Mouse (Mus musculus): ENCODE measurements around the gene Hmmr.
"Not testable (repeated sequence)": the region's sequence is repeated elsewhere in the genome, so short reads cannot be mapped to it uniquely, and the experiment has no call there.

Gene Hmmr

GRCm38 (mm10) chr11:40733339-40734174 lies at the start of gene Hmmr, which contains the start of gene Nudcd2:
Gene Hmmr, minus strand, starts transcription at chr11:40733422.
Gene Nudcd2, plus strand, starts transcription at chr11:40733667.
- in situ Hi-C loops (cut with MboI; ENCODE audit: low sequenced_read_pairs) = no loop called here

- in situ Hi-C loops (cut with MboI; ENCODE audit: low sequenced_read_pairs) = no loop called here
Measured at GRCm38 (mm10) chr11:40781857-40782256, 48.6 kb upstream of the Hmmr start.

DNA sequence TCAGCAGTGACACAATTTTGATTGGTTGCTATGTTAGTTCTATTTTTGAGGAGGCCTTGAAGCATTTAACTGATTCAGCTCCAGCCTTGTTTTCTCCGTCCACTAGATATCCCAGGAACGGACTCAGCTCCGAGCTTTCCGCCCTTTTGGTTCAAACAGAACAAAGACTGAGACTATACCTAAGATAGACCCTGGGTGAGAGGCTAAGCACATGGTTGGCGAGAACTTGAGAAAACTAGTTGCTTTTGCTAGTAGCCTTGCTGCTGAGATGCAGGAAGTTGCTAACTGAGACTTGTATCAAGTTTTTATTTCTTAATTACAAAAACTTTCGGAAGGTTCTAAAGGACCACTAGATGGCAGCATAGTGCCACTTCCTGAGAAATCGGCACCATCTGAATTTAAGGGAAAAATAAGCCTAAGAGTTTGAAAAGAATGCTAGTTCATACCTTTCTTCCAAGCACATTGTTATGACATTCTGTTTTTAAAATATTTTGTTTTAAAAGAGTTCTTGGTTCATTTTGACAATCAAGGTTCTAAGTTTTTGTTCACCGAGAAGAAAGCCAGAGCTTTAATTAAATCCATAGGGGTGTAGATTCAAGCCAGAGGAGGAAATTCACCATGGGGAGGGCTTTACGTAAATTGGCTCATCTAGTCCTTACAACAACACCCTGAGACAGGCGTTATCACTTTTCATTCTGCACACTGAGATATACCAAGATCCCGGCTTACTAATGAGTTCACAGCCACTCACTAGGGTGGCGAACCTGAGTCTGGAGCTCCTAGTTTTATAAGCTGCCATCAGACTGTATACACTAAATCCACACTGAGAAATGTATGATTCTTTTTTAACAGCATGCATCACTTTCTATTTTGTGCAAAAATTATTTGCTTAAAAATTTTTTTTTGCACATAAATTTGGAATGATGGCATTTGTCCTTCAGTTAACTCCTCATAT lies 42.4 kb upstream of the Hmmr start:
- in situ Hi-C loops (cut with MboI; ENCODE audit: low sequenced_read_pairs) = no loop called here

DNA sequence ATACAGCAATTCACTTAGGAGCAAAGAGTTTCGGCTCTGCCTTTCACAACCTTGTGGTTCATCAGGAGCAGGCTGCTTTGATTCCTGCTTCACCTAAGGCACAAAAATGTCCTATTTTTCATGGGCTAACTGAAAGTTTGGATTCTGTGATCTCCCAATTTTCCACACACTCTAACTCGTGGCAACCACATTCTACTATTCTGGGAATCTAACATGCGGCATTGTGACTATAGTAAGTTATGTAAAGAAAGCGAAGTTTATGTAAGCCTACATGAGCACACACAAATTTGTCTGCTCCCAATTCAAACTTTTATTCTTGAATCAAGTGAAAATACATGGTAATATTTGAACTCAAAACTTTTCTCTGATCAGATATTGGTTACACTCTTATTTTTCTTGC lies 31.5 kb upstream of the Hmmr start:
- in situ Hi-C loops (cut with MboI; ENCODE audit: low sequenced_read_pairs) = no loop called here

GRCm38 (mm10) chr11:40763395-40763794 lies 30.2 kb upstream of the Hmmr start:
- in situ Hi-C loops (cut with MboI; ENCODE audit: low sequenced_read_pairs) = no loop called here

DNA sequence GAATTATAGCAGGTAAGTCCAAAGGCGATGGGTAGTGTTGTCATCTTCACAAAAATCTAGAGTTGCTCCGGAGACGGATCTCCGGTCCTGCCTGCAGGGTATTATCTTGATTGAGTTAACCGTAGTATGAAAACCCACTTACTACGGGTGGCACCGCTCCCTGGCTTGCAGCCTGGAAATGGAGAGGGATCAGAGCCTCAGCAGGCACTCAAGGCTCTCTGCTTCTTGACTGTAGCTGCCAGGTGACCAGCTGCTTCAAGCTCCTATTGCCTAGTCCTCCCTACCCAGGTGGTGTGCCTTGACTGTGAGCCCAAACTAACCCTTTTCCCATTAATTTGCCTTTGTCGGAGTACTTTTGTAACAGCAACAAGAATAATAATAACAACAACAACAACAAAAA lies 26.7 kb upstream of the Hmmr start:
- in situ Hi-C loops (cut with MboI; ENCODE audit: low sequenced_read_pairs) = no loop called here

DNA sequence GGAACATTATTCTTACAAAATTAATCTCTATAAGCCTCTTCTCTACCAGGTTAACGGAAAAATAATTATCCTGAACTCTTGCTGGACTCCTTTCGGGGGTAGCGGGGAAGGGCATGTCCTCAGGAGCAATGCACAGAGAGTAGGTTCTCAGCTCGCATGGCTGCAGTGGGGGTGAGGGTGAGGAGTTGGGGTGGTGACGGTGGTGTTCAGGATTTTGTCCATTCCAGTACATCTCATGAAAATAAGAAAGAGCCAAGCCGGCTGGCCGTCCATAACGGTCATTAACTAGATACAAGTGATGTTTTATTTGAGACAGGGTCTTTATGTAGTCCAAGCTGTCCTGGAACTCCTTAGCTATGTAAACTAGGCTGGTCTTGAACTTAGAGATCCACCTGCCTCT lies 22.7 kb upstream of the Hmmr start:
- in situ Hi-C loops (cut with MboI; ENCODE audit: low sequenced_read_pairs) = no loop called here

GRCm38 (mm10) chr11:40755109-40755627 lies 21.9 kb upstream of the Hmmr start, which contains the start of gene Ccng1:
Gene Ccng1, minus strand, starts transcription at chr11:40755311.
- in situ Hi-C loops (cut with MboI; ENCODE audit: low sequenced_read_pairs) = no loop called here

GRCm38 (mm10) chr11:40754664-40755107 lies 21.5 kb upstream of the Hmmr start:
- in situ Hi-C loops (cut with MboI; ENCODE audit: low sequenced_read_pairs) = no loop called here

DNA sequence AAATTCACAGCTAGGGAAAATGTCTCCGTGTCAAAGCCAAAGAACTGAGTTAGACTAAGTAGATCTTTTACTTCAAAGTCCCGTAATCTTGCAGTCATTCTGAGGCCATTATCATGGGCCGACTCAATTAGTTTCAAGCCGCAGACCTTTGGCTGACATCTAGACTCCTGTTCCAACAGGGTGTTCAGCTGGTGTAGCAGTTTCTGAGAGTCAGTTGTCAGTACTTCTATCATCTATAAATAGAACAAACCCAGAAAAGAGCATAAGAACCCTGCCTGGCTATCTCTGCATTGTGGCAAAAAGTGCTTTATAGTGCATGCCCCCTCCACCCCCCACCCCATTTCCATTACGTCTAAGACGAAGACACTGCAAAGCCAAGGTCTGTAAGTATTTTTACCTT lies 20.6 kb upstream of the Hmmr start:
- in situ Hi-C loops (cut with MboI; ENCODE audit: low sequenced_read_pairs) = no loop called here

DNA sequence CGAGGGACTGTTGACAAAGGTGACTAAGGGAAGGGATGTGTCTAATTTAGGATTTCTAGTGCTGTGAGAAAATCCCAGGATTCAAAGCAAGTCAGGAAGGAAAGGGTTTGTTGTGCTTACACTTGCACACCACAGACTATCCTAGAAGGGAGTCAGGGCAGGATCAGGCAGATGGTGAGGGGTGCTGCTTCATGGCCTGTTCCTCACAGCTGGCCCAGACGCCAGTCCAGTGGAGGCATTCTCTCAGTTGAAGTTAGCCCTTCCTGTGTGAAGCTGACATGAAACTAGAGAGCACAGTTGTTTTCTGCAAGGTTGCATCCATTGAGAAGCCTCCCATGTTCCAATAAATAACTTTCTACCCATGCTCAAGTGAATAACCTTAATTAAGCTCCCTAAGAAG lies 14.5 kb upstream of the Hmmr start:
- in situ Hi-C loops (cut with MboI; ENCODE audit: low sequenced_read_pairs) = no loop called here

GRCm38 (mm10) chr11:40746361-40746760 lies 13.1 kb upstream of the Hmmr start:
- in situ Hi-C loops (cut with MboI; ENCODE audit: low sequenced_read_pairs) = no loop called here

- in situ Hi-C loops (cut with MboI; ENCODE audit: low sequenced_read_pairs) = no loop called here
Measured at GRCm38 (mm10) chr11:40744348-40744747, 11.1 kb upstream of the Hmmr start.

GRCm38 (mm10) chr11:40741605-40742262 lies 8.5 kb upstream of the Hmmr start:
- in situ Hi-C loops (cut with MboI; ENCODE audit: low sequenced_read_pairs) = no loop called here

DNA sequence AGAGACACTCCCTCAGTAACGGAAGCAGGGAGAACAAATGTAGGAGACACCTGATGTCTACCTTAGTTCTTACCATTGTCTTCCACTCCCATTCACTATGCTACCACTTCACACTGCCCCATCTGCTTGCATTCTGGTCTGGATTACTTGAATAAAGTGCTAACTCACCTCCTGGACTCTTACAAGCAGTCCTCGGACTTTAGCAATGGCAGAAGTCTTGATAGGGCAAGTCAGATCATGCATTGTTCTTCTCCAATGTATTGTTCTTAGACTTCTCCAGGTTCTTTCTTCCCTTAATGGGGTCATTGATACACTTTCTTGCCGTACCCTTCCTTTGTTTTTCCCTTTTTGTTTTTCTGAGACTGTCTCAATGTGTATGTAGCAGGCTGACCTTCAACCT lies 4.1 kb upstream of the Hmmr start:
- in situ Hi-C loops (cut with MboI; ENCODE audit: low sequenced_read_pairs) = no loop called here

- in situ Hi-C loops (cut with MboI; ENCODE audit: low sequenced_read_pairs) = no loop called here
Measured at GRCm38 (mm10) chr11:40734251-40734752, 1.1 kb upstream of the Hmmr start.

GRCm38 (mm10) chr11:40732997-40733338 lies 254 bp downstream of the Hmmr start:
- in situ Hi-C loops (cut with MboI; ENCODE audit: low sequenced_read_pairs) = no loop called here

DNA sequence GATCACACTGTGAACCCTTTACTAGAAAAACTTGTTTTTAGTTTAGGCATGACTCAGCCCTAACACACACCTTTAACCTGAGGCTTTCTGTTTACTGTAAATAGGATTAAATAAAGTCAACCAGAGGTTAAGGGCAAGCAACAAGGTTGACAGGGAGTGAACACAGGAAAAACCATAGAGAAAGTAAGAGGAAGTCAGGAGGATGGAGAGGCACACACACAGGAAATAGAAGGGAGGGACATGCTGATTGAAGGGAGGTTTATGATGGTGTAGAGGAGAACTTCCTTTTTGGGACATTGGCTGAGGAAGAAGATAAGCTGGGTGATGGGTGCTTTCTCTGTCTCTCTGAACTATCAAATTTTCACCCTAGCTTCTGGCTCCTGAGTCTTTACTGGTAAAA lies 14.9 kb downstream of the Hmmr start:
- in situ Hi-C loops (cut with MboI; ENCODE audit: low sequenced_read_pairs) = no loop called here

- in situ Hi-C loops (cut with MboI; ENCODE audit: low sequenced_read_pairs) = no loop called here
Measured at GRCm38 (mm10) chr11:40715524-40715923, 17.7 kb downstream of the Hmmr start.

- in situ Hi-C loops (cut with MboI; ENCODE audit: low sequenced_read_pairs) = no loop called here
Measured at GRCm38 (mm10) chr11:40713858-40714257, 19.4 kb downstream of the Hmmr start.

DNA sequence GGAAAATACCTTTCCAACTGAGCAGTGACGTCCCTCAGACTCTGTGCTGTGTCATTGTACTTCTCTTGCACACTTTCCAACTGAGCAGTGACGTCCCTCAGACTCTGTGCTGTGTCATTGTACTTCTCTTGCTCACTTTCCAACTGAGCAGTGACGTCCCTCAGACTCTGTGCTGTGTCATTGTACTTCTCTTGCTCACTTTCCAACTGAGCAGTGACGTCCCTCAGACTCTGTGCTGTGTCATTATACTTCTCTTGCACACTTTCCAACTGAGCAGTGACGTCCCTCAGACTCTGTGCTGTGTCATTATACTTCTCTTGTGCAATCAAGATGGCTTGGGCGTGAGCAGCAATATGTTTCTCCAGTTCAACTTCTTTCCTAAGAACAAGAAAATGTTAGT lies 23.3 kb downstream of the Hmmr start:
- in situ Hi-C loops (cut with MboI; ENCODE audit: low sequenced_read_pairs) = not testable (repeated sequence)

Measured in CH12F3 (cell line).